Mouse (Mus musculus) ES-E14 (cell line): ENCODE results near the gene Mdh1.
"Not testable (repeated sequence)": the region's sequence is repeated elsewhere in the genome, so short reads cannot be mapped to it uniquely, and the experiment has no call there.

ENCODE experiments used
- CHD2 ChIP-seq: IDR thresholded peaks from 2 replicates; pipeline ENCODE4 v1.6.1; 2014; ENCODE audit warnings: mild to moderate bottlenecking, low read depth, low read length, inconsistent platforms
- HCFC1 ChIP-seq: IDR thresholded peaks from 2 replicates; pipeline ENCODE4 v1.6.1; 2012; ENCODE audit warnings: low read length, inconsistent platforms, borderline replicate concordance; ENCODE audit not compliant: insufficient read depth
- MAFK ChIP-seq: IDR thresholded peaks from 2 replicates; pipeline ENCODE4 v1.6.1; 2014; ENCODE audit warnings: mild to moderate bottlenecking, low read depth, low read length, inconsistent platforms; ENCODE audit not compliant: insufficient read depth
- ZC3H11A ChIP-seq: IDR thresholded peaks from 2 replicates; pipeline ENCODE4 v1.6.1; 2012; ENCODE audit warnings: low read depth, mild to moderate bottlenecking, inconsistent platforms, low read length, borderline replicate concordance
- ZNF384 ChIP-seq: IDR thresholded peaks from 2 replicates; pipeline ENCODE4 v1.6.1; 2012; ENCODE audit warnings: low read depth, low read length, inconsistent platforms

DNA sequence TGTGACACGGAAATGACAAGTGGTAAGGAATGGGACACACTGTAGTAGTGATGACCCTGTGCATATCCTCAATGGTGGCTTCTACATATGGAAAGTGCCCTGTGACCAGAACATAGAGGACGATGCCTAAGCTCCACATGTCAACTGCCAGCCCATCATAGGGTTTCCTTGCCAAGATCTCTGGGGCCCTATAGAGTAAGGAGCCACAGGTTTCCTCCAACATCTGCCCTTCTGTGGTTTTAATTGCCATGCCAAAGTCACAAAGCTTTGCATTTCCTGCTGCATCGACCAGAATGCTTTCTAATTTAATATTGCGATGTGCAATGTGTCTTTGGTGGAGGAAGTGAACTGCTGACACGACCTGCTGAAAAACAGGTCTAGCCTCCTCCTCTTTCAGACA is 65.1 kb downstream of the Mdh1 start:
- TF ChIP-seq MAFK, ZNF384, HCFC1, ZC3H11A, CHD2: not testable (repeated sequence)
